Mouse (Mus musculus): Measurements from ENCODE around the gene Tmtc4.
A peak's percentile ranks its signal among the peaks of the same experiment; 100 is the strongest.

Gene Tmtc4

DNA sequence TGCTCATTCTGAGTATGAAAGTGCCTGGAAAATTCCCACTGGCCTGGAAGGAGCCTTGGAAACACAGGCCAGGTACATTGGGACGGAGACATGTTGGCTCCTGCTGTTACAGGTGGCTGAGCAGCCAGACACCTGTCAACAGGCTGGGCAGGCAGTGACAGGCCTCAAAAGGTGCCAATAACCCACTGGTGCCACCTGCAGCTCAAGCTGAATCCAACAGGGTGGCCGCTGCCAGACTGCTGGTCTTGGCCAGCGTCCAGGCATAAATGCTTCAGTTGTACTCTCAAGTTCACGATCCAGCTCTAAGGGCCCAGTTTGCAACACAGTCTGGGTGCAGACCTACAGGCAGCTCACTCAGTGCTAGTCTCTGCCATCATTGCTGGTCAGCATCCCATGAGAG, 81.0 kb downstream of the Tmtc4 start:
- peak; percentile 15 for DNase-seq (ENCODE audit: low read depth, low spot score)

GRCm38 (mm10) chr14:122902136-122902535, 81.7 kb downstream of the Tmtc4 start:
- DNase-seq (ENCODE audit: low read depth, low spot score) = peak; percentile 83

- DNase-seq (ENCODE audit: low read depth, low spot score) = peak; percentile 29
These were observed 82.1 kb downstream of the Tmtc4 start for GRCm38 (mm10) chr14:122901715-122902114.

GRCm38 (mm10) chr14:122901177-122901576, 82.7 kb downstream of the Tmtc4 start:
- no peak for DNase-seq (ENCODE audit: low read depth, low spot score)

DNA sequence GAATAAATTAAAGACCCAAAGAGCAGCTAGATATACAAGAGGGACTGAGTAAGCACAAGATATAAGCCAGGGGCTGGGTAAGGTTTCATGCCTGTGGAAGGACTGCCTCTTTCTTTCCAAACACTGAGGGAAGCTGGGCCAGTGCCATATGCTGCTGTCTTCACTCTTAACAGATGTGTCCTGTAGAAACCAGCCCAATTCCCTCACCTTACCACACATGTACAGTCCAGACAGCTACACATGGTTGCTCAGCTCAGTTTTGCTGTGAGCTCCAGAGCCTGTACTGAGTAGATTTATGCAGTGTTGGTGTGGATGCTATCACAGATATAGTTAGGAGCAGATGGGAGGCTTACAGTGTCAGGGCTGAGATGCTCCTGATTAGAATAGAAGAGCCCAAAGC, 83.2 kb downstream of the Tmtc4 start:
- DNase-seq (ENCODE audit: low read depth, low spot score) = no peak

DNA sequence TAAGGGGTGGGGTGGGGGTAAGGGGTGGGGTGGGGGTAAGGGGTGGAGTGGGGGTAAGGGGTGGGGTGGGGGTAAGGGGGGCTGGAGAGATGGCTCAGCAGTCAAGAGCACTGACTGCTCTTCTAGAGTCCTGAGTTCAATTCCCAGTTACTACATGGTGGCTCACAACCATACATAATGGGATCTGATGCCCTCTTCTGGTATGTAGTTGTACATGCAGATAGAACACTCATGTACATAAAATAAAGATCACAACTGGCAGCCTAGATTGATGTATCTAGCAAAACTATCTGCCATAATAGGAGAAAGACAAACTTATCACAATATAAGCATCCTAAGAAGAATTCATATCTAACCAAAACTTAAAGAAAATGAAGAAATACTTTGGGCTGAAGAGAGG, 85.3 kb downstream of the Tmtc4 start:
- DNase-seq (ENCODE audit: low read depth, low spot score) = no peak

DNA sequence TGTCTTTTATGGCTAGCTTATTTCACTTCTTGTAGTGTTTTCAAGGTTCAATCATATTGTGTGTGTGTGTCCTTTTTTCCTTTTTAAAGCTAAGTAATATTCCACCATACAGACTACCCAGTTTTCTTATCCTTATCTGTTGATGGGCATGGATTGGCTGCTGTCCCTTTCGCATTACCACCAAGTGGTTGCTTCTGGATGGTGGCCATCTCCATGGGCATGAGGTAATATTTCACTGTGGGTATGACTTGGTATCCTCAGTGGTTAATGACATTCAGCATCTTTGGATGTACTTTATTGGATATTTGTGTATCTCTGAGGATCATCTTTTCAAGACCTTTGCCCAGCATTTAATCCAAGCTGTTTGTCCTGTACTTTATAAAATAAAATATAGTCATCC, 87.7 kb downstream of the Tmtc4 start:
- no peak for DNase-seq (ENCODE audit: low read depth, low spot score)

GRCm38 (mm10) chr14:122891470-122891968, 92.3 kb downstream of the Tmtc4 start:
- no peak for DNase-seq (ENCODE audit: low read depth, low spot score)

DNA sequence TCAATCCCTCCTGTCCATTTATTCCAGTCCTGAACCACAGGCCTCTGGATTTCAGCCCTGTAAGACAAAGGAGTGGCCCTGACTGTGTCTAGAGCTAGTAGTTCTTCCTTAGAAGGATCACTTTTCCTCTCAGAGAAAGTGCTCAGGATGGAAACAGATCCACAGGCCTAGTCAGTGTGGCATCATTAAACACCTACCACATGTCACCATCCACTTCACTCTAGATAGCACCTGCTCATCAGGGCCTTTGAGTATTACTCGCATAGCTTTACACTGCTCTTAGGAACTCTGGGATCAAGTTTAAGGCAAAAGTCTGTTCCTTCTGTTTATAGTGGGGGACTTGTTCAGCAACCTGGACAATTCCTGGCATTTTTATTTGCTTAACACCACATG, 95.4 kb downstream of the Tmtc4 start:
- DNase-seq (ENCODE audit: low read depth, low spot score) = no peak

DNA sequence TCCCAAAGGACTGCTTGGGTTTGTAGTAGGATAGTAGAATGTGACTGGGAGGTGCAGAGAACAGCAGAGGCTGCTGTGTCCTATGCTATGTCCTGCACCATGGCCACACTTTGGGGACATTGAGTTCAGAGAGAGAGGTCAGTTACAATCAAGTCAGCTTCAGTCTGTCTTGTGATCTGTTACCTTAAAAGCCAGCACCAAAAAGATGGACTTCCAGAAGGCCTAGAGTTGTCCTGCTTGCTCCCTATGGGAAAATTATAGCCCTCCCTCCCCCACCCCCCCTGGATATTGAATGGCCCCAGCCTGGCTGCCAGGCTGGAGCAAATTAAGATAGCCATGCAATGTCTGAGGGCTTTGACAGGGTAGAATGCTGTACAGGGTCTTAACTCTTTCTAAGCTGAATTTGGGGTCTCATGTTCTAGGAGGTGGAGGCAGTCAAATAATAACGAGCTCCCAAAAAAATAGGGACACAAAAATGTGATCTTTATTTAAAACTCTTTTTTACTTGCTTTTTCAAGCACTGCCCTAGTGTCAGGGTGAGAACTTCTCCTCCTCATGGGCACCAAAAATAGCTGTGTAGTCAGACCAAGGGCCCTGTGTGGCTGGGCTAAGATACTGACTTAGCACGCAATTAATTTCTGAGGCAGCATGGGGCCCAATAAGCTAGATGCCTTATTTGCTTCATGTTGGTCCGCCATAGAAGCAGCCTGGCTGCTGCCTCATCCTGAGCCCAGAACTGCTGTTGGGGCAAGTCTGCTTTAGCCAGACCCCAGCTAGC, 95.9 kb downstream of the Tmtc4 start:
- no peak for DNase-seq (ENCODE audit: low read depth, low spot score)

DNA sequence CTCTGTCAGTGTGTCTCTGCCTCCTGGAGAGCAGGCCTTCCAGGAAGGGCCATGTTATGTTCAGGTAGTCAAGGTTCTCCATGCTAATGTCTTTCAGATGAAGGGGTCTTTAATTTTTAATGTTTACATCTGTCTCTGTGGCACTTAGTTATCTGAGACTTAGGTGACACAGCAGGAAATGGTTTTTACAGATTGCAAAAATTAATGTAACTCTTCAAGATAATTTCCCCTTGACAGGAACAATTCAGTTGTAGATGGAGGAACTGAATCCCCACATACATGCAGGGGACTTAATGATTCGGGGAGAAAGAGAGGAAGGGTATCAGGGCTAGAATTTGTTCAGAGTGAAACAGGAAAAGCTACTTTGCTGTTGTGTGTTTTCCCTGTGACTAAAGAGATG, 96.6 kb downstream of the Tmtc4 start:
- DNase-seq (ENCODE audit: low read depth, low spot score) = no peak

- no peak for DNase-seq (ENCODE audit: low read depth, low spot score)
These were observed 97.9 kb downstream of the Tmtc4 start for GRCm38 (mm10) chr14:122885893-122886292.

DNA sequence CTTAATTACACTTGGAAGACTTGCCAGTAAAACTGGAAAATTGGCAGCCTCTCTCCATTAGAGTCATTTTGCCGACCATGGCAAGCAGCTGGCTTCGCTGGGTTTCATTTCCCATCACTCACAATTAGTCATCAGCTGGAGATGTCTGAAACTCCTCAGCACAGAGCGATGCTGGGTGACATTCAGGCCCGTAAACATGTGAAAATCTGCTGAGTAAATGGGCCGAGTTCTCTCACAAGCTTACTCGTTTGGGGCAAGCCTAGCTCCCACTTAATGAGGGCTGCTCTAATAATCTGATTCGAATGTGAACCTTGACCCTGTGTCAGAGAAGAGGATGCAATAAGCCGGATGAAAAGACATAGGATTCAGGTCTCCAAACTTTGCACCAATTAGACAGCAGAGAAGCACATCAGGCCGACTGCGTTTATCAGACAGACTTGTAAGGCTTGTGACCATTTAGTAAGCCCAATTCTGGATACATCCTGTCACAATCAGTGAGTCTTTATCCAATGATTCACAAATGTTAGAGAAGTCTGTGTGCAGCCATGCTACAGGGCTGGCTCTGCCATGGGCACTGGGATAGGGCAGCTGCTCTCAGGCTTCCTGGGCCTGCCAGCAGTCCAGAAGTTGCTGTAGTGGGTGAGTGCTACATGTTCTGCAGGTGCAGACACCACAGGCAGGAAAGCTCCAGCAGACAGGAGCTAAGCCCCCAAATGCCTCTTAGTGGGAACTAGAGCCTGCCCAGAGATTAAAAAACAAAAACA, 99.8 kb downstream of the Tmtc4 start:
- DNase-seq (ENCODE audit: low read depth, low spot score) = no peak

GRCm38 (mm10) chr14:122883410-122883806, 100.4 kb downstream of the Tmtc4 start:
- DNase-seq (ENCODE audit: low read depth, low spot score) = no peak

DNA sequence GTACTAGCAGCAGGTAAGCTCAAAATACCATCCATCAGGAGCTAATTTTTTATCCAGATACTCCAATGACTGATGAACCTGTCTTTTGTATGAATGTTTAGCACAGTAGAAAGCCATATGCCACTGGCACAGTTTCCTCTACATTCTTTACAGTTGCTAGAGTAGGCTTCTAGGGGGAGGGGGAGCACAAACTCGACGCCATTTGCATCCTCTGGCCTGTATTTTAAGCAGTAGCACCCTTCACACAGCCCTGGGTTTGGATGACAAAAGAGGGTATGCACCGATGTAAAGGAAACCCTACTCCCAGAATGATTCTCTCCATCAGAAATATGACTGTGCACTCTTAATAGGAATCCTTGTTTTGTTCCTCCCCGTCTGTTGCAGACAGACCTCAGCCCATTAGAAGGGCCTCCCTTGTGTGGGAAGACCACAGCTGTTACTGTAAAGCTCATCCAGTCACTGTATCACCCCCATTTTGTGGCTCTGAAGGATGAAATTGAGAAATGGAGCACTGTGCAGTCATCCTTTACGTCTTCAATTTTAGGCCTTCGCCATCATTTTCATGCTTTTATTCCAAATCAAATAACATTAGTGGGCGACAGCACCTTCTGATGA, 100.9 kb downstream of the Tmtc4 start:
- no peak for DNase-seq (ENCODE audit: low read depth, low spot score)

DNA sequence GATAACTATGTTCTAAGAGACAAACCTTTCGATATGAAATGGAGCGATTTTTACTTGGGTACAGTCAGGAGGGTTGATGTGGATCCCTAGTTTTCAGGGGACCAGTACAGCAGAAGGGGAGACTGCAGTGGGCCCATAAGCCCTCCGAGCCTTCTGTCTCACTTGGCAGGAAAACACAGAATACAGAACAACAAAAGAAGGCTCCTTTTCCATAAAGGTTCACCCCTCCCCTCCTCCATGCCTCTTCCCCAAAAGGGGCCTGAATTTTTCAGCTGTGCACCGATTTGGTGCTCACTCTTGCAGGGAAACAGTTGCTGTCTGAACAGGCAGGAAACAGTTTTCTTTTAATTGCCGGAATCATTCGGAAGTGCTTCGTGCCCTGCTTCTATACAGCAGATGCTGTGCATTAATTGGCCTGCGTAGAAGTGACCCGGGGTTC, 101.6 kb downstream of the Tmtc4 start:
- no peak for DNase-seq (ENCODE audit: low read depth, low spot score)

GRCm38 (mm10) chr14:122881699-122882098, 102.1 kb downstream of the Tmtc4 start:
- DNase-seq (ENCODE audit: low read depth, low spot score) = no peak

DNA sequence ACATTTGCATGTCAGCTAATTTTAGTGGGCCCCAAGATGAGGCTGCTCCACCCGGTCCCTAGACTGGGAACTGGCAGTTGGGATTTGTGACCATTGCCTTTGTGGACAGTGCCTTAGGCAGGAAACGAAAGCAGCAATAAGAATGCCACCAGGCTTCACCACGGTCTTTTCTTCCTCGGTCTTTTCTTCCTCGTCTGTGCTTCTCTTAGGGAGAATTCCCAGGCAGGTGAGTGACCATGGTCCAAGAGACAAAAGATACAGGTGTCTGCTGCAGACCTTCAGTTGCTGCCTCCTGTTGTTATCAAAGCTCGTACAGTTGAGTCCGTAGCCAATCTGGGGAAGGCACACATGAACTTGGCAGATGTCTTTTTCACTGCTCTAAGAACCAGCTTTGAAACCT, 103.5 kb downstream of the Tmtc4 start:
- no peak for DNase-seq (ENCODE audit: low read depth, low spot score)

- no peak for DNase-seq (ENCODE audit: low read depth, low spot score)
These were observed 106.0 kb downstream of the Tmtc4 start for GRCm38 (mm10) chr14:122877787-122878186.

DNA sequence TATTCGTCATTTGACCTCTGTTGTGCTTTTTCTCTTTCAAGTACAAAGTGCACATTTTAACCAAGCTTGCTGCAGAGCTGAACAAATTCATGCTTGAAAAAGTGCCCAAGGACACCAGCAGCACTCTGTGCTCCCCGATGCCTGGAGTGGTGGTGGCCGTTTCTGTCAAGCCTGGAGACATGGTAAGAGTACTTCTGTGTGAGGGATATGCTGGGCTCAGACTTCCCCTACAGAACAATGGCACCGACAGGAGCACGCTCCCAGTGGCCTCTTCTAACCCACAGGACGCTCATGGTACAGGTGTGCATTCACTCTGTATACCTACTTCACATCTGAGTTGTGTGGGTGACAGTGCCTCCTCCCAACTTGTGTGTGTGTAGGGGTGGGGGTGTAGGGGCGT, 107.1 kb downstream of the Tmtc4 start:
- DNase-seq (ENCODE audit: low read depth, low spot score) = no peak

DNA sequence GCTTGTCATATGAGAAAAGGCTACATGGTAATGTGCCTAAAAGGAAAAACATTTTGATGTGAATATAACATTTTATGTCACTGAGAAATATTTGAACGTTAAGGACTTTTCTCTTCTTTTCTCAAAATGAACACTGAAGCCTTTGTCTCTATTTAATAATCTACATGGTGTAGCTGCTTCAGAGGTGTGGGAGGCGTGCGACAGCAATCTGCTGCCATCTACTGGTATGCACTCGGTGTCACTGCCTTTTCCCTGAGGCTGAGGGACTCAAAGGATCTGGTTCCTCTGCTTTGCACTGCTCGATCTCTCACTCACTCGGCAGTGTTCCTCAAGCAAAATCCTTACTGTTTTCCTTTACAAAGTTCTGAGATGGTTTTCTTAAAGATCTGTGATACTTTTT, 107.7 kb downstream of the Tmtc4 start:
- DNase-seq (ENCODE audit: low read depth, low spot score) = peak; percentile 70

- DNase-seq (ENCODE audit: low read depth, low spot score) = no peak
These were observed 108.2 kb downstream of the Tmtc4 start for GRCm38 (mm10) chr14:122875636-122876035.
